Mouse (Mus musculus): Measurements from ENCODE around the gene Cars. TPM values are rescaled to one million over a fixed set of nuclear protein-coding genes. Genes with fewer than 3 reads are reported as not detected.

Gene Cars
- total and polyA plus RNA-seq, 2 experiments from 2014 or later: 35.4 to 65.4 TPM

DNA sequence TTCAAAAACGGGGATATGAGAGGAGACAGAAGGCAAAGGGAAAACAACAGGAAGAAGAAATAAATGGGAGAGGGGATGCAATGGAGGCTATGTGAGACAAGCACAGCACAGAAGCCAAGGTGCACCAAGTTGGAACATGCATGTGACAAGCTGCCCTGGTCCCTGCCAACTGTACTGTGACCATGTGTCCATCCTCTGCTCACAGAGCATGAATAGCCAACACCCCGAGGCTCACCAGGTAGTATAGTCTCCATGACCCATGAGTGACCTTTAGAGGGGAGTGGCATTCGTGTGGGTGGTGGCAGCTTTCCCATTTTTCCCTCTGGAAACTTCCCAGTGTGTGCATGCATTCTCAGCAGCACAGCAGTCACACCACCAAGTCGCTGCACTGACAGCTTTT is 80.6 kb downstream of the Cars start:
- Histone ChIP-seq H3K27me3 (ENCODE audit: insufficient read depth, low read length) (no peaks in the 10 kb centered on the region), H3K9ac (replicated peaks; ENCODE audit: low read length) (no peak overlapping the region), H3K4me1 (ENCODE audit: insufficient read depth, low read length) (no peaks in the 10 kb centered on the region), H3K36me3 (ENCODE audit: insufficient read depth, low read length) (peaks cover 90% of the 10 kb centered on the region), H3K4me3 (ENCODE audit: low read length) (no peak overlapping the region), H3K9me3 (ENCODE audit: low read length) (no peaks in the 10 kb centered on the region), H3K4me2 (ENCODE audit: low read depth, low read length) (no peak overlapping the region), H3K27ac (no peak overlapping the region)
- no peak for DNase-seq (ENCODE audit: low spot score)
- no peak for TF ChIP-seq CTCF (IDR thresholded peaks at IDR 0.05; ENCODE audit: low read depth)
- no peak for ATAC-seq
- 85% methylated on average over 4 of the region's 4 CpGs for WGBS

DNA sequence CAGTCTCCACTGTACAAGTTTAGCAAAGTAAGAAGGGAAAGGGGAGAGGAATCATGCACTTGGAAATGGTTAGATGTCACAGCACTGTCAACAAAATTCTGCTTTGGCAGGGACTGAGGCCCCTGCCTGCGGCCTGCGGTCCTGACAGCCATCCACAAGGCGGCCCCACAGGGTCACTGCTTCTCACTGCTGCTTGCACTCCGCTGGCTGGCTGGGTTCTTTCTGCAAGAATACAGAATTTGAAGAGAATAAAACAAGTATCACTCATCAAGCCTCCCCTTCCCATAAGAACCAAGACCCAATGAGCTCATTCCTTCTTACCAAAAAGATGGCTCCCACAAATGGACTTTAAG is 85.5 kb downstream of the Cars start:
- Histone ChIP-seq H3K27ac (no peak overlapping the region), H3K9me3 (ENCODE audit: low read length) (no peaks in the 10 kb centered on the region), H3K27me3 (ENCODE audit: insufficient read depth, low read length) (no peaks in the 10 kb centered on the region), H3K9ac (replicated peaks; ENCODE audit: low read length) (no peak overlapping the region), H3K4me2 (ENCODE audit: low read depth, low read length) (no peak overlapping the region), H3K4me1 (ENCODE audit: insufficient read depth, low read length) (no peaks in the 10 kb centered on the region), H3K4me3 (ENCODE audit: low read length) (no peak overlapping the region), H3K36me3 (ENCODE audit: insufficient read depth, low read length) (peaks cover 61% of the 10 kb centered on the region)
- TF ChIP-seq CTCF (IDR thresholded peaks at IDR 0.05; ENCODE audit: low read depth): no peak
- WGBS: 95% methylated on average over 4 of the region's 4 CpGs
- DNase-seq (ENCODE audit: low spot score) (no peak), ATAC-seq (no peak)

DNA sequence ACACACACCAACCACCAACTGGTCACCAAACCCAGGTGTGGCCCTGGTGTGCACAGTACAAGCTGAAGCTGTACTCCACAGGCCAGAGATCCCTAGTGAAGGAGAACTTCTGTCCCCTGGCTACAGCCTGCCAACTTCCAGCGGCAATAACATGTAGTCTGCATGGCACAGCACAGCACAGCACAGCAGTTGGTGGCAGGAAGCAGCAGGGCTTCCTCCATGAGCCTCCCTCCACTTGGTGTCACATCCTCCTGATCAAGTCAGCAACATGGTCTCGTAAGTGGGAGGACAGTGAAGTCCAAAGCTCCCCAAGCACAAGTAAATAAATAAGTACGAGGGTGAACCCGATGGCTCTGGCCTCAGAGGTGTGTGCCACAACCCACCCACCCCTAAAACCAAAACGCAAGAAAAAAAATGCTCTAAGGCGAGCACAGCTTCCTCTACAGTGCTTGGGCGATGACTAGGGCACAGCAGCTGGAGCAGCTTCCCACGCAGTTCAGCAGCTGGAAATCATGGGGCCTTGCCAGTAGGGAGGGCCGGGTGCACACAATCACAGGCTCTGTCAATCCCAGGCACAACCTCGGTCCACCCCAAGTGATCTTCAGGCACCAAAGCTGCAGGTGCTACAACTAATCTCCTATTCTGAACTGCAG is 86.0 kb downstream of the Cars start:
- no peak overlapping the region for H3K27ac ChIP-seq
- no peaks in the 10 kb centered on the region for H3K27me3 ChIP-seq (ENCODE audit: insufficient read depth, low read length)
- no peak overlapping the region for H3K4me3 ChIP-seq (ENCODE audit: low read length)
- H3K4me2 ChIP-seq (ENCODE audit: low read depth, low read length): no peak overlapping the region
- no peak overlapping the region for H3K9ac ChIP-seq (replicated peaks; ENCODE audit: low read length)
- no peak for TF ChIP-seq CTCF (IDR thresholded peaks at IDR 0.05; ENCODE audit: low read depth)
- no peaks in the 10 kb centered on the region for H3K4me1 ChIP-seq (ENCODE audit: insufficient read depth, low read length)
- ATAC-seq (no peak), DNase-seq (ENCODE audit: low spot score) (no peak)
- H3K36me3 ChIP-seq (ENCODE audit: insufficient read depth, low read length): peaks cover 57% of the 10 kb centered on the region
- WGBS: 91% methylated on average over 10 of the region's 10 CpGs
- H3K9me3 ChIP-seq (ENCODE audit: low read length): no peaks in the 10 kb centered on the region

DNA sequence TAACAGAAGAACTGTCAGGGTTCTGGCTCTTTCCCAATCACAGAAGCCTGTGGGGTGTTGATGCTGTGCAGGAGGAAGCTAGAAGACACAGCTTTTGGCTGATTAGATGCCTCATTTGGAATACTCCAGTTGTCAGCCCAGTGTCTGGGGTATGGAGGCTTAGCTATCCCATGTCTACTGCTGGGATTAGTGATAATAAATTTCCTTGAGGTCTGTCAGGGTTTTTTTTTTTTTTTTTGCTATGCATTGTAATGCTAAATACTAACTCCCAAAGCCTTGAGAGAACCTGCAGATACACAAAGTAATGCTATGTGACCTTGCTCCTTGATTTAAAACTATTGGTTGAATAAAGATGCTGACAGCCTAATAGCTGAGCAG is 88.6 kb downstream of the Cars start:
- Histone ChIP-seq H3K4me3 (ENCODE audit: low read length) (no peak overlapping the region), H3K4me1 (ENCODE audit: insufficient read depth, low read length) (no peaks in the 10 kb centered on the region), H3K9me3 (ENCODE audit: low read length) (no peaks in the 10 kb centered on the region), H3K27ac (no peak overlapping the region), H3K9ac (replicated peaks; ENCODE audit: low read length) (no peak overlapping the region), H3K4me2 (ENCODE audit: low read depth, low read length) (no peak overlapping the region), H3K36me3 (ENCODE audit: insufficient read depth, low read length) (peaks cover 32% of the 10 kb centered on the region), H3K27me3 (ENCODE audit: insufficient read depth, low read length) (no peaks in the 10 kb centered on the region)
- no peak for TF ChIP-seq CTCF (IDR thresholded peaks at IDR 0.05; ENCODE audit: low read depth)
- DNase-seq (ENCODE audit: low spot score): no peak
- no peak for ATAC-seq

DNA sequence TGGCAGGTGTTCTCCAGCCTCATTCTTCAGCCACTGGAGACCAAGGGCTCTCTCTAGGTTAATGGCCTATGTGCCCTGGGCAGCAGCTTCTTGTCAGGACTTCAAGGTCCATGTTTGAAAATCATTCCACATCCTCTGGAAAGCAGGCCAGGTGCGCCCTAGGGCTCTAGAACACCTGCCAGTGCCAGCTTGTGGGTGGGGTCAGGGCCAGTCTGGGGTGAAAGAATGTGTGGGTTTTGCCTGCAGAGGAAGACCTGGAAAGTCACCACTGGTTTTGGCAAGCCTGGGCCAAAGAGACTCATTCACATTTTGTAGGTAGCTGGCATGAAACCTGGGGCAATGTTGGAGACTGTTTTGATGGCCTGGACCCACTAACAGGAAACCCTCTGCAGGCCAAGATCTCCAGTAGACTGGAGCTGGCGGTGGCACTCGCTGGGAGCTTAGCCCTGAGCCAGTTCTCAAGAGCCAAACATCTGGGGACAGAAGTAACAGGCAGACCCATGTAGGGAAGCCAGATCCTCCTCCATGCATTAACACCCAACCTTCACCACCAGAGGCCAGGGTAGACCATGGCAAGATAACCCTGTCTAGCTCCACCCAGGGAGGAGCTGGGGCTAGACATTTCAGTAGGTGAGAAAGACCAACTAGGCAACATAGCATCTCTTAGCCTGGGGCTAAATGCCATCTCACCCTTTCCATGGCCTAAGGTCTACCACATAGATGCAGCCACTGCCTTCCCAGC is 89.1 kb downstream of the Cars start:
- no peak for ATAC-seq
- Histone ChIP-seq H3K27ac (no peak overlapping the region), H3K9me3 (ENCODE audit: low read length) (no peaks in the 10 kb centered on the region), H3K4me1 (ENCODE audit: insufficient read depth, low read length) (no peaks in the 10 kb centered on the region), H3K27me3 (ENCODE audit: insufficient read depth, low read length) (no peaks in the 10 kb centered on the region), H3K4me3 (ENCODE audit: low read length) (no peak overlapping the region), H3K36me3 (ENCODE audit: insufficient read depth, low read length) (peaks cover 30% of the 10 kb centered on the region), H3K4me2 (ENCODE audit: low read depth, low read length) (no peak overlapping the region), H3K9ac (replicated peaks; ENCODE audit: low read length) (no peak overlapping the region)
- DNase-seq (ENCODE audit: low spot score): peak; percentile 7
- 88% methylated on average over 3 of the region's 3 CpGs for WGBS
- no peak for TF ChIP-seq CTCF (IDR thresholded peaks at IDR 0.05; ENCODE audit: low read depth)

DNA sequence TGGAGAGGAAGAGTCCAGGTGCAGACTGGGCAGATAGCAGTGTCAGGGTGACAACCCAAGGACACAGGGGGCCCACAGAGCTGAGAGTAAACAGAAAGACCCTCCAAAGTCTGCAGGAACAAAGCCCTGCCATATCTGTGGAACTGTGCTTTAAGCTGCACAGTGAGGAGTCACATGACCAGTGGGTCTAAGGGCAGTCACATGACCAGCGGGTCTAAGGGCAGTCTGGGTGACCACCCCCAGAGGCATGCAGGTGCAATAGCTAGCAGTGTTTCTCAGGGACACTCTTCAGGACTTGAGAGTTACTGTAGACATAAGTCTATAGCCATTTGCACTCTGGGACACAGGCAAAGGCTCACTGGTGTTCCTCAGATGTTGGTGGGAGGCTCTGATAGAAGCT is 90.3 kb downstream of the Cars start:
- H3K4me3 ChIP-seq (ENCODE audit: low read length): no peak overlapping the region
- peaks cover 19% of the 10 kb centered on the region for H3K36me3 ChIP-seq (ENCODE audit: insufficient read depth, low read length)
- DNase-seq (ENCODE audit: low spot score) (no peak), ATAC-seq (no peak)
- 85% methylated on average over 1 of the region's 1 CpGs for WGBS
- H3K4me1 ChIP-seq (ENCODE audit: insufficient read depth, low read length): no peaks in the 10 kb centered on the region
- TF ChIP-seq CTCF (IDR thresholded peaks at IDR 0.05; ENCODE audit: low read depth): no peak
- no peak overlapping the region for H3K27ac ChIP-seq
- no peak overlapping the region for H3K9ac ChIP-seq (replicated peaks; ENCODE audit: low read length)
- H3K27me3 ChIP-seq (ENCODE audit: insufficient read depth, low read length): 0 out of 2 replicates have a peak, but pooled peaks cover 4% of the 10 kb centered on the region
- no peak overlapping the region for H3K4me2 ChIP-seq (ENCODE audit: low read depth, low read length)
- H3K9me3 ChIP-seq (ENCODE audit: low read length): no peaks in the 10 kb centered on the region

Small RNA genes lying within 50 kb of the gene (microRNA-seq; reads per million reads assigned to microRNA genes)
- 0.72 to 2.1 reads per million in 2 experiments for gene Mir7064

Other genes starting within 250 kb of the Cars start
- 127 and 139 TPM in 2 replicates for gene Cdkn1c, start 139.0 kb downstream of the Cars start, total RNA-seq (2014; rRNA removed)
- 144 and 150 TPM in 2 replicates for gene Cdkn1c, start 139.0 kb downstream of the Cars start, polyA plus RNA-seq (2015; fragmentation: Nextera tagmentation; extraction: Ambion mirVana)
- 0.58 and 1.8 TPM in 2 replicates for gene Slc22a18, start 126.4 kb downstream of the Cars start, total RNA-seq (2014; rRNA removed)
- 0.90 and 1.2 TPM in 2 replicates for gene Slc22a18, start 126.4 kb downstream of the Cars start, polyA plus RNA-seq (2015; fragmentation: Nextera tagmentation; extraction: Ambion mirVana)
- 0.52 TPM in 1 of 2 replicates, not detected in the other for gene Phlda2, start 96.9 kb downstream of the Cars start, total RNA-seq (2014; rRNA removed)
- gene Phlda2, start 96.9 kb downstream of the Cars start, polyA plus RNA-seq (2015; fragmentation: Nextera tagmentation; extraction: Ambion mirVana): 0.66 and 0.73 TPM in 2 replicates
- 139 and 140 TPM in 2 replicates for gene Nap1l4, start 51.0 kb downstream of the Cars start, total RNA-seq (2014; rRNA removed)
- 251 and 253 TPM in 2 replicates for gene Nap1l4, start 51.0 kb downstream of the Cars start, polyA plus RNA-seq (2015; fragmentation: Nextera tagmentation; extraction: Ambion mirVana)
- gene Tnfrsf26, start 28.6 kb upstream of the Cars start, total RNA-seq (2014; rRNA removed): 0.47 and 0.54 TPM in 2 replicates
- gene Tnfrsf26, start 28.6 kb upstream of the Cars start, polyA plus RNA-seq (2015; fragmentation: Nextera tagmentation; extraction: Ambion mirVana): 0.16 and 0.20 TPM in 2 replicates
- gene Tnfrsf22, start 49.6 kb upstream of the Cars start, total RNA-seq (2014; rRNA removed): 2.9 and 4.8 TPM in 2 replicates
- gene Tnfrsf22, start 49.6 kb upstream of the Cars start, polyA plus RNA-seq (2015; fragmentation: Nextera tagmentation; extraction: Ambion mirVana): 4.5 and 5.1 TPM in 2 replicates
- 0.58 and 1.5 TPM in 2 replicates for gene Tnfrsf23, start 85.8 kb upstream of the Cars start, total RNA-seq (2014; rRNA removed)
- gene Tnfrsf23, start 85.8 kb upstream of the Cars start, polyA plus RNA-seq (2015; fragmentation: Nextera tagmentation; extraction: Ambion mirVana): 0.74 and 1.1 TPM in 2 replicates
- 52.8 and 59.9 TPM in 2 replicates for gene Osbpl5, start 156.9 kb upstream of the Cars start, total RNA-seq (2014; rRNA removed)
- gene Osbpl5, start 156.9 kb upstream of the Cars start, polyA plus RNA-seq (2015; fragmentation: Nextera tagmentation; extraction: Ambion mirVana): 24.2 and 27.6 TPM in 2 replicates
- gene Mrgprg, start 166.9 kb upstream of the Cars start, total RNA-seq (2014; rRNA removed): not detected in 2 replicates
- not detected in 2 replicates for gene Mrgprg, start 166.9 kb upstream of the Cars start, polyA plus RNA-seq (2015; fragmentation: Nextera tagmentation; extraction: Ambion mirVana)
- 8.5 and 10.9 TPM in 2 replicates for gene Mrgpre, start 184.4 kb upstream of the Cars start, total RNA-seq (2014; rRNA removed)
- gene Mrgpre, start 184.4 kb upstream of the Cars start, polyA plus RNA-seq (2015; fragmentation: Nextera tagmentation; extraction: Ambion mirVana): 4.8 and 6.8 TPM in 2 replicates
- gene Nadsyn1, start 222.8 kb upstream of the Cars start, total RNA-seq (2014; rRNA removed): 8.7 and 10.7 TPM in 2 replicates
- gene Nadsyn1, start 222.8 kb upstream of the Cars start, polyA plus RNA-seq (2015; fragmentation: Nextera tagmentation; extraction: Ambion mirVana): 4.6 and 5.1 TPM in 2 replicates
- 55.6 and 84.4 TPM in 2 replicates for gene Dhcr7, start 223.1 kb upstream of the Cars start, total RNA-seq (2014; rRNA removed)
- gene Dhcr7, start 223.1 kb upstream of the Cars start, polyA plus RNA-seq (2015; fragmentation: Nextera tagmentation; extraction: Ambion mirVana): 64.1 and 70.2 TPM in 2 replicates

Data from hindbrain, postnatal 0 days (tissue).